Mouse (Mus musculus): ENCODE measurements around the gene Ogg1. TPM values are rescaled to one million over a fixed set of nuclear protein-coding genes. Genes with fewer than 3 reads are reported as not detected.

Gene Ogg1
- polyA plus RNA-seq, 1 experiment from 2014 or later, result 7.0 TPM

GRCm38 (mm10) chr6:113353696-113354095, 26.9 kb downstream of the Ogg1 start:
- Histone ChIP-seq H3K27me3 (replicated peaks; ENCODE audit: control insufficient read depth, insufficient read depth, low read length) (no peaks in the 10 kb centered on the region), H3K9me3 (ENCODE audit: control insufficient read depth, low read length) (no peaks in the 10 kb centered on the region), H3K4me3 (ENCODE audit: low read length) (no peak overlapping the region), H3K4me2 (ENCODE audit: low read length) (no peak overlapping the region), H3K27ac (ENCODE audit: low read depth, low read length) (no peak overlapping the region), H3K9ac (ENCODE audit: low read depth, low read length) (no peak overlapping the region), H3K4me1 (ENCODE audit: control insufficient read depth, insufficient read depth, low read depth, low read length) (no peaks in the 10 kb centered on the region), H3K36me3 (ENCODE audit: control insufficient read depth, insufficient read depth, low read length) (no peaks in the 10 kb centered on the region)
- 75% methylated on average over 3 of the region's 3 CpGs for WGBS
- ATAC-seq, result no peak

GRCm38 (mm10) chr6:113361476-113361875, 34.7 kb downstream of the Ogg1 start:
- WGBS, result 79% methylated on average over 4 of the region's 4 CpGs
- no peaks in the 10 kb centered on the region for H3K4me1 ChIP-seq (ENCODE audit: control insufficient read depth, insufficient read depth, low read depth, low read length)
- ATAC-seq, result no peak

GRCm38 (mm10) chr6:113362241-113362640, 35.5 kb downstream of the Ogg1 start:
- no peaks in the 10 kb centered on the region for H3K4me1 ChIP-seq (ENCODE audit: control insufficient read depth, insufficient read depth, low read depth, low read length)
- no peak overlapping the region for H3K4me3 ChIP-seq (ENCODE audit: low read length)
- no peak for ATAC-seq
- H3K9me3 ChIP-seq (ENCODE audit: control insufficient read depth, low read length), result no peaks in the 10 kb centered on the region
- no peak overlapping the region for H3K9ac ChIP-seq (ENCODE audit: low read depth, low read length)
- no peaks in the 10 kb centered on the region; the same call in 1 of the 2 replicates for H3K36me3 ChIP-seq (ENCODE audit: control insufficient read depth, insufficient read depth, low read length)
- no peak overlapping the region for H3K4me2 ChIP-seq (ENCODE audit: low read length)
- H3K27ac ChIP-seq (ENCODE audit: low read depth, low read length), result no peak overlapping the region
- WGBS, result 100% methylated on average over 1 of the region's 1 CpGs
- no peaks in the 10 kb centered on the region for H3K27me3 ChIP-seq (replicated peaks; ENCODE audit: control insufficient read depth, insufficient read depth, low read length)

More at GRCm38 (mm10) chr6:113361476-113361875, 34.7 kb downstream of the Ogg1 start:
- Histone ChIP-seq H3K4me3 (ENCODE audit: low read length) (no peak overlapping the region), H3K9ac (ENCODE audit: low read depth, low read length) (no peak overlapping the region), H3K27ac (ENCODE audit: low read depth, low read length) (no peak overlapping the region), H3K4me2 (ENCODE audit: low read length) (no peak overlapping the region), H3K27me3 (replicated peaks; ENCODE audit: control insufficient read depth, insufficient read depth, low read length) (no peaks in the 10 kb centered on the region), H3K9me3 (ENCODE audit: control insufficient read depth, low read length) (no peaks in the 10 kb centered on the region), H3K36me3 (ENCODE audit: control insufficient read depth, insufficient read depth, low read length) (no peaks in the 10 kb centered on the region)

- no peak overlapping the region for H3K27ac ChIP-seq (ENCODE audit: low read depth, low read length)
- no peaks in the 10 kb centered on the region for H3K27me3 ChIP-seq (replicated peaks; ENCODE audit: control insufficient read depth, insufficient read depth, low read length)
- H3K4me2 ChIP-seq (ENCODE audit: low read length), result no peak overlapping the region
- H3K4me3 ChIP-seq (ENCODE audit: low read length), result no peak overlapping the region
- 63% methylated on average over 8 of the region's 8 CpGs for WGBS
- no peak for ATAC-seq
- H3K9me3 ChIP-seq (ENCODE audit: control insufficient read depth, low read length), result no peaks in the 10 kb centered on the region
- no peaks in the 10 kb centered on the region for H3K4me1 ChIP-seq (ENCODE audit: control insufficient read depth, insufficient read depth, low read depth, low read length)
- no peak overlapping the region for H3K9ac ChIP-seq (ENCODE audit: low read depth, low read length)
- peaks cover 10% of the 10 kb centered on the region for H3K36me3 ChIP-seq (ENCODE audit: control insufficient read depth, insufficient read depth, low read length)
Observed at GRCm38 (mm10) chr6:113364518-113365135, 37.9 kb downstream of the Ogg1 start.

- H3K36me3 ChIP-seq (ENCODE audit: control insufficient read depth, insufficient read depth, low read length), result peaks cover 28% of the 10 kb centered on the region
- H3K4me2 ChIP-seq (ENCODE audit: low read length), result no peak overlapping the region
- ATAC-seq, result no peak
- WGBS, result 90% methylated on average over 6 of the region's 6 CpGs
- H3K9ac ChIP-seq (ENCODE audit: low read depth, low read length), result no peak overlapping the region
- no peaks in the 10 kb centered on the region for H3K4me1 ChIP-seq (ENCODE audit: control insufficient read depth, insufficient read depth, low read depth, low read length)
- H3K27ac ChIP-seq (ENCODE audit: low read depth, low read length), result no peak overlapping the region
- H3K27me3 ChIP-seq (replicated peaks; ENCODE audit: control insufficient read depth, insufficient read depth, low read length), result no peaks in the 10 kb centered on the region
- H3K9me3 ChIP-seq (ENCODE audit: control insufficient read depth, low read length), result no peaks in the 10 kb centered on the region
- no peak overlapping the region for H3K4me3 ChIP-seq (ENCODE audit: low read length)
Observed at GRCm38 (mm10) chr6:113366639-113367038, 39.9 kb downstream of the Ogg1 start.

- Histone ChIP-seq H3K4me2 (ENCODE audit: low read length) (no peak overlapping the region), H3K27ac (ENCODE audit: low read depth, low read length) (no peak overlapping the region), H3K27me3 (replicated peaks; ENCODE audit: control insufficient read depth, insufficient read depth, low read length) (no peaks in the 10 kb centered on the region), H3K9me3 (ENCODE audit: control insufficient read depth, low read length) (no peaks in the 10 kb centered on the region), H3K4me1 (ENCODE audit: control insufficient read depth, insufficient read depth, low read depth, low read length) (no peaks in the 10 kb centered on the region), H3K36me3 (ENCODE audit: control insufficient read depth, insufficient read depth, low read length) (peaks cover 32% of the 10 kb centered on the region), H3K4me3 (ENCODE audit: low read length) (no peak overlapping the region), H3K9ac (ENCODE audit: low read depth, low read length) (no peak overlapping the region)
- WGBS, result 100% methylated on average over 1 of the region's 1 CpGs
- no peak for ATAC-seq
Observed at GRCm38 (mm10) chr6:113367574-113367973, 40.8 kb downstream of the Ogg1 start.

GRCm38 (mm10) chr6:113368124-113368523, 41.4 kb downstream of the Ogg1 start:
- ATAC-seq, result peak; percentile 41; the same call in 1 of the 2 replicates
- peaks cover 34% of the 10 kb centered on the region for H3K36me3 ChIP-seq (ENCODE audit: control insufficient read depth, insufficient read depth, low read length)
- H3K4me1 ChIP-seq (ENCODE audit: control insufficient read depth, insufficient read depth, low read depth, low read length), result no peaks in the 10 kb centered on the region
- H3K4me3 ChIP-seq (ENCODE audit: low read length), result no peak overlapping the region
- H3K4me2 ChIP-seq (ENCODE audit: low read length), result no peak overlapping the region
- H3K27me3 ChIP-seq (replicated peaks; ENCODE audit: control insufficient read depth, insufficient read depth, low read length), result no peaks in the 10 kb centered on the region
- no peaks in the 10 kb centered on the region for H3K9me3 ChIP-seq (ENCODE audit: control insufficient read depth, low read length)
- H3K9ac ChIP-seq (ENCODE audit: low read depth, low read length), result no peak overlapping the region
- H3K27ac ChIP-seq (ENCODE audit: low read depth, low read length), result no peak overlapping the region
- WGBS, result 91% methylated on average over 7 of the region's 7 CpGs

GRCm38 (mm10) chr6:113368577-113368976, 41.8 kb downstream of the Ogg1 start:
- H3K4me1 ChIP-seq (ENCODE audit: control insufficient read depth, insufficient read depth, low read depth, low read length), result no peaks in the 10 kb centered on the region
- H3K4me3 ChIP-seq (ENCODE audit: low read length), result no peak overlapping the region
- WGBS, result 73% methylated on average over 5 of the region's 5 CpGs
- H3K9ac ChIP-seq (ENCODE audit: low read depth, low read length), result no peak overlapping the region
- H3K36me3 ChIP-seq (ENCODE audit: control insufficient read depth, insufficient read depth, low read length), result peaks cover 37% of the 10 kb centered on the region
- ATAC-seq, result peak; percentile 80
- H3K27ac ChIP-seq (ENCODE audit: low read depth, low read length), result no peak overlapping the region
- H3K4me2 ChIP-seq (ENCODE audit: low read length), result no peak overlapping the region
- H3K9me3 ChIP-seq (ENCODE audit: control insufficient read depth, low read length), result no peaks in the 10 kb centered on the region
- H3K27me3 ChIP-seq (replicated peaks; ENCODE audit: control insufficient read depth, insufficient read depth, low read length), result no peaks in the 10 kb centered on the region

GRCm38 (mm10) chr6:113370194-113370929, 43.6 kb downstream of the Ogg1 start:
- H3K4me3 ChIP-seq (ENCODE audit: low read length), result no peak overlapping the region
- no peaks in the 10 kb centered on the region for H3K4me1 ChIP-seq (ENCODE audit: control insufficient read depth, insufficient read depth, low read depth, low read length)
- no peak overlapping the region for H3K4me2 ChIP-seq (ENCODE audit: low read length)
- ATAC-seq, result no peak
- no peak overlapping the region for H3K27ac ChIP-seq (ENCODE audit: low read depth, low read length)
- WGBS, result 93% methylated on average over 20 of the region's 20 CpGs
- H3K9ac ChIP-seq (ENCODE audit: low read depth, low read length), result no peak overlapping the region
- H3K27me3 ChIP-seq (replicated peaks; ENCODE audit: control insufficient read depth, insufficient read depth, low read length), result no peaks in the 10 kb centered on the region
- H3K36me3 ChIP-seq (ENCODE audit: control insufficient read depth, insufficient read depth, low read length), result peaks cover 49% of the 10 kb centered on the region
- no peaks in the 10 kb centered on the region for H3K9me3 ChIP-seq (ENCODE audit: control insufficient read depth, low read length)
